Comparison of ENCODE assay signal across 8 mouse cellular contexts in the genomic region with DNA sequence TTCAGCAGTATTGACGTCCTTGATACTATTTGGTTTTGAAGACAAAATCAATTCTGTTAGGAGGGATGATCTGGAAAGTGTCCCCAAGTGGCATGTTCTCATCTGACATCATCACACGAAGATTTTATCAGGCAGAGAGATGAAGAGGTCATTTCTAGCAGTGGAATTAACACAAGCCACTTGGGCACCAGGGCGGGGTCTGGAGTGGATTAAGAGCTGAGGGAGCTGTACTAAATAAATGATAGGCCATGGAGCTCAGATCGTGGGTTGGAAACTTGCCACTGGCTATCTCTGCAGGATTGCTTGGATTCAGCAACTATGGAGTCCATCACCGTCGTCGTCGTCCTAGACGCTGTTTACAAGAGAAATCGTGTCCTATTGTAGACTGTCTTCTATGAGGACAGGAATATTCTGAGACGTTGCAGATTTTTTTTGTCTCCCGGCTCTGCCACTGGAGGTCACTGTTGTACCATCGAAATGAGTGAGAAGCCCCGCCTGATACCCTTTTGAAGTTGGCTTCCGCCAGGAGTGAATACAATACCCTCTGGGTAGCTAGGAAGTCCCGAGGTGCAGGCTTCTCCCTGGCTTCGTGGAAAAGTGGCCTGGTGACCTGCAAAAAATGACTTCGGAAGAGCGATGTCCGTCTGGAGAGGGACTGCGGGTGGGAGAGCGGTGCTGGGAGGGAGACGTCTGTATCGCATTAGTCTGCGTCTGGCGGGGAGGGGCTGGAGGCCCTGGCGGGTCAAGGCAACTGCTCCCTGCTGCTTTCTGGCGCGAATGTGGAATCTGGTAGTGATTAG.
DNase-seq lines count a peak whose midpoint lies in the region; ATAC-seq and TF ChIP-seq lines count a peak whose summit lies in the region.

No protein-coding gene starts in this region.

- peak overlapping the region; percentile 56 for H3K9ac ChIP-seq in intestine, embryonic 15.5 days

- intact Hi-C loops in left cerebral cortex, postnatal 25 days (cut with DNase I): loop anchor here (1.0 to 5.0 kb wide), 6 partner anchors 149 to 746 kb away; no protein-coding TSS in a partner anchor

- H3K27ac ChIP-seq in cortical plate, adult 2 months (ENCODE audit: insufficient read depth, low read length): no peak overlapping the region
- H3K27ac ChIP-seq in intestine, embryonic 15.5 days: peak overlapping the region; percentile 78
- peak overlapping the region; percentile 94 for H3K27ac ChIP-seq in midbrain, embryonic 10.5 days (replicated peaks)

- 4% methylated on average over 29 of the region's 29 CpGs for WGBS in intestine, embryonic 15.5 days
- 6% methylated on average over 29 of the region's 29 CpGs for WGBS in midbrain, embryonic 10.5 days

- no peaks in the 10 kb centered on the region for H3K9me3 ChIP-seq in intestine, embryonic 15.5 days
- no peaks in the 10 kb centered on the region for H3K9me3 ChIP-seq in midbrain, embryonic 10.5 days (replicated peaks)

- H3K4me2 ChIP-seq in intestine, embryonic 15.5 days (replicated peaks): peak overlapping the region; percentile 81

- peak overlapping the region; percentile 32 for H3K4me3 ChIP-seq in cortical plate, adult 2 months (ENCODE audit: insufficient read depth, low read length)
- peak overlapping the region; percentile 44 for H3K4me3 ChIP-seq in intestine, embryonic 15.5 days (replicated peaks)
- H3K4me3 ChIP-seq in midbrain, embryonic 10.5 days: peak overlapping the region; percentile 47

- TF ChIP-seq CTCF in cortical plate, adult 2 months (IDR thresholded peaks at IDR 0.05; ENCODE audit: extremely low read depth, insufficient read depth, low read length): peak; percentile 61

- H3K36me3 ChIP-seq in intestine, embryonic 15.5 days: no peaks in the 10 kb centered on the region
- H3K36me3 ChIP-seq in midbrain, embryonic 10.5 days: no peaks in the 10 kb centered on the region

- DNase-seq in gastrocnemius, postnatal 25 days: peak; percentile 84
- DNase-seq in left cerebral cortex, postnatal 25 days (ENCODE audit: low spot score in 2 of 2): peak; percentile 89 to 96
- peak; percentile 91 for DNase-seq in midbrain, embryonic 10.5 days (ENCODE audit: low spot score)
- DNase-seq in right cerebral cortex, postnatal 4 days: peak; percentile 90

- peak; percentile 91 for ATAC-seq in activated CD4-positive, CD25-positive, alpha-beta regulatory T cell, adult 4 months
- peak; percentile 96 for ATAC-seq in intestine, embryonic 15.5 days
- ATAC-seq in erythroid progenitor cell, adult 5-6 weeks (replicated peaks; ENCODE audit: low FRiP score, poor library complexity, severe bottlenecking): no peak

- H3K27me3 ChIP-seq in intestine, embryonic 15.5 days (replicated peaks): no peaks in the 10 kb centered on the region
- H3K27me3 ChIP-seq in midbrain, embryonic 10.5 days (ENCODE audit: low read depth, poor library complexity, severe bottlenecking): no peaks in the 10 kb centered on the region

- no peak for TF ChIP-seq POLR2A in cortical plate, adult 2 months (IDR thresholded peaks at IDR 0.05; ENCODE audit: extremely low read depth, insufficient read depth, low read length)

- H3K4me1 ChIP-seq in cortical plate, adult 2 months (ENCODE audit: control insufficient read depth, insufficient read depth, low read length): no peaks in the 10 kb centered on the region
- peaks cover 6% of the 10 kb centered on the region; the same call in 1 of the 2 replicates for H3K4me1 ChIP-seq in intestine, embryonic 15.5 days (replicated peaks)
- peaks cover 35% of the 10 kb centered on the region for H3K4me1 ChIP-seq in midbrain, embryonic 10.5 days
